Mouse (Mus musculus) intestine, embryonic 14.5 days (tissue): ENCODE data around the gene Inpp5a. TPM values are rescaled to one million over a fixed set of nuclear protein-coding genes. Genes with fewer than 3 reads are reported as not detected.
A peak's percentile ranks its signal among the peaks of the same experiment; 100 is the strongest.

Source experiments
- ATAC-seq: fragments of 200-750 bp; cut with Nextera tagmentation; replicated peaks from 2 replicates; pipeline ENCODE4 v1.8.0; 2017; ENCODE audit warnings: low read depth, moderate number of reproducible peaks, moderate TSS enrichment, moderate library complexity; ENCODE audit not compliant: low FRiP score, low TSS enrichment
- DNase-seq: peaks from one replicate; pipeline ENCODE4 v3.0.0-alpha.2; 2018; ENCODE audit warnings: low spot score
- H3K27ac ChIP-seq: fragments of 300-500 bp; sonication (generic); 2 replicates; pipeline ENCODE4 v1.5.1; 2014; ENCODE audit warnings: low read depth, mild to moderate bottlenecking, control low read depth
- H3K27me3 ChIP-seq: fragments of 300-500 bp; sonication (generic); replicated peaks from 2 replicates; pipeline ENCODE4 v1.6.1; 2014; ENCODE audit warnings: low read length, control low read depth; ENCODE audit not compliant: control insufficient read depth, insufficient read depth
- H3K36me3 ChIP-seq: fragments of 300-500 bp; sonication (generic); 2 replicates; pipeline ENCODE4 v1.6.1; 2014; ENCODE audit warnings: low read length, control low read depth; ENCODE audit not compliant: control insufficient read depth, insufficient read depth
- H3K4me1 ChIP-seq: fragments of 300-500 bp; sonication (generic); replicated peaks from 2 replicates; pipeline ENCODE4 v1.6.1; 2014; ENCODE audit warnings: low read length, control low read depth, mixed read lengths; ENCODE audit not compliant: control insufficient read depth, insufficient read depth
- H3K4me2 ChIP-seq: fragments of 300-500 bp; sonication (generic); 2 replicates; pipeline ENCODE4 v1.6.1; 2014; ENCODE audit warnings: low read length
- H3K4me3 ChIP-seq: fragments of 300-500 bp; sonication (generic); 2 replicates; pipeline ENCODE4 v1.5.1; 2014; ENCODE audit warnings: low read depth, low read length, control low read depth, mixed read lengths
- H3K9ac ChIP-seq: fragments of 300-500 bp; sonication (generic); 2 replicates; pipeline ENCODE4 v1.6.1; 2014; ENCODE audit warnings: mild to moderate bottlenecking, low read length
- H3K9me3 ChIP-seq: fragments of 300-500 bp; sonication (generic); 2 replicates; pipeline ENCODE4 v1.6.1; 2016; ENCODE audit warnings: low read length, control low read depth; ENCODE audit not compliant: control insufficient read depth
- WGBS: fragments of 180-500 bp; shearing (Covaris S2); extraction: QIAGEN DNeasy Blood & Tissue Kit; methylation state at CpG from one replicate; pipeline ENCODE4 v1.1.7; 2014; 5-methylcytosine and 5-hydroxymethylcytosine counted together
- polyA plus RNA-seq: library from polyadenylated mRNA; unstranded; fragments of >200 nt; fragmentation: Nextera tagmentation; extraction: Ambion mirVana; gene quantifications from 2 replicates; pipeline ENCODE4 v1.2.1, GENCODE M21; 2014

The Inpp5a gene
- polyA plus RNA-seq, 1 experiment from 2014 or later, result 49.8 TPM

DNA sequence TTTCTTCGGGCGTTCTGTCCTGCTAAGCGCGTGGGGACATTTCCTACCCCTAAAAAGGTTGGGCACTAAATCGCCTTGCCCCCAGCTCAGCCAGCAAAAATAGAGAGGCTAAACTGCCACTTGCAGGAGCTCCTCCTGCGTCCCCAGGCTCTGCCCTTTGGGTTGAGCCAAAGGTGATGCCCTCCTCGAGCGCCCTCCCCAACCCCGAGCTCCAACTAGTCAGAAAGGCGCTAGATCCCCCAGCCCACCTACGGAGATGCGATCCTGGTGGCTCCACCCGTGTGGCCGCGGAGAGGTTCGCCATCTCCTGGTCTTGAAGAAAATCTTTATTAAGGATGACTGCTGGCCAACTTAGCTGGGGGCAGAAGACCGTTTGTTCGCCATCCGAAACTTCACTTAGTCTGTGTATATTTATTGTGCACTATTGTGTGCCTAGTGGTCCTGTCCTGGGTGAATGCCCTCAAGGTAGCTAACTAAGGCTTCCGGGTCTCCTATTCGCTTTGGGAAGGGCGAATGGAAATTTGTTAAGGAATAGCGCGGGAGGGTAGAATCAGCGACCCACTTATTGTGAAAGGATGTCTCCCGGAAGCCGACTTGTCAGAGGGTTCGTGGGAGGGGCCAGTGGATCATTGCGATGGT is 196.4 kb downstream of the Inpp5a start:
- no peak overlapping the region for H3K4me2 ChIP-seq
- DNase-seq, result no peak

GRCm38 (mm10) chr7:139587919-139588318 is 199.0 kb downstream of the Inpp5a start:
- Histone ChIP-seq H3K4me1 (no peaks in the 10 kb centered on the region), H3K27ac (no peak overlapping the region), H3K36me3 (no peaks in the 10 kb centered on the region), H3K9ac (no peak overlapping the region), H3K4me3 (no peak overlapping the region), H3K9me3 (no peaks in the 10 kb centered on the region), H3K4me2 (no peak overlapping the region), H3K27me3 (peaks cover 62% of the 10 kb centered on the region)
- no peak for ATAC-seq
- no peak for DNase-seq
- 32% methylated on average over 7 of the region's 7 CpGs for WGBS

More for the DNA sequence above, 196.4 kb downstream of the Inpp5a start:
- Histone ChIP-seq H3K27me3 (peaks cover 88% of the 10 kb centered on the region), H3K9ac (no peak overlapping the region), H3K36me3 (no peaks in the 10 kb centered on the region), H3K4me3 (no peak overlapping the region), H3K27ac (no peak overlapping the region), H3K4me1 (peaks cover 15% of the 10 kb centered on the region), H3K9me3 (no peaks in the 10 kb centered on the region)
- no peak for ATAC-seq
- 2% methylated on average over 29 of the region's 29 CpGs for WGBS

GRCm38 (mm10) chr7:139590302-139590701 is 201.4 kb downstream of the Inpp5a start:
- no peak for DNase-seq

GRCm38 (mm10) chr7:139591311-139591710 is 202.4 kb downstream of the Inpp5a start:
- Histone ChIP-seq H3K9ac (no peak overlapping the region), H3K27ac (no peak overlapping the region), H3K4me2 (no peak overlapping the region), H3K9me3 (no peaks in the 10 kb centered on the region), H3K4me3 (no peak overlapping the region), H3K36me3 (no peaks in the 10 kb centered on the region), H3K27me3 (peaks cover 28% of the 10 kb centered on the region), H3K4me1 (no peaks in the 10 kb centered on the region)
- WGBS, result 82% methylated on average over 5 of the region's 5 CpGs
- no peak for ATAC-seq
- DNase-seq, result no peak

More at GRCm38 (mm10) chr7:139590302-139590701, 201.4 kb downstream of the Inpp5a start:
- WGBS, result 35% methylated on average over 3 of the region's 3 CpGs
- Histone ChIP-seq H3K9ac (no peak overlapping the region), H3K27ac (no peak overlapping the region), H3K9me3 (no peaks in the 10 kb centered on the region), H3K4me1 (no peaks in the 10 kb centered on the region), H3K4me2 (no peak overlapping the region), H3K4me3 (no peak overlapping the region), H3K27me3 (peaks cover 38% of the 10 kb centered on the region), H3K36me3 (no peaks in the 10 kb centered on the region)
- ATAC-seq, result no peak; the same call in 1 of the 2 replicates

DNA sequence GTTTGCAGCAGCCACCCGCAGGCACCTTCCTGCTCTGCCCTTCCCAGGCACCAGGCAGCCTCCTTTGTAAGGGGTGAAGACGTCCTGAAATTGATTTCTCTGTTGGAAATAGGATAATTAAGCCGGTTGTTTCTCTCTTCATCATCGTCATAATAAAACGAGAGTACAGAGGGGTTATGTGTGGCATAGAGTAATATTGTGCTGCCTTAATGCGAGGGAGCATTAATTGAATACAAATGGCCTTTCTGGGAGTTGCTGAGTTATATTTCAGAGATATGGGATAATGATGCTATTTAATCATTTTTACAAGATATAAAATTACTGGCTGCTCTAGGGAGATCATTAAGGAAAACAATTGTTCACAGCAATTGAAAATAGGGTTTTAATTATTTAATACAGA is 206.4 kb downstream of the Inpp5a start:
- H3K27ac ChIP-seq, result no peak overlapping the region
- DNase-seq (no peak), ATAC-seq (no peak)
- H3K9me3 ChIP-seq, result no peaks in the 10 kb centered on the region
- no peaks in the 10 kb centered on the region for H3K4me1 ChIP-seq
- H3K9ac ChIP-seq, result no peak overlapping the region
- no peak overlapping the region for H3K4me3 ChIP-seq
- no peak overlapping the region for H3K4me2 ChIP-seq
- WGBS, result 70% methylated on average over 6 of the region's 6 CpGs
- H3K27me3 ChIP-seq, result no peaks in the 10 kb centered on the region
- H3K36me3 ChIP-seq, result no peaks in the 10 kb centered on the region

GRCm38 (mm10) chr7:139595862-139596261 is 207.0 kb downstream of the Inpp5a start:
- H3K36me3 ChIP-seq, result no peaks in the 10 kb centered on the region
- no peak overlapping the region for H3K4me3 ChIP-seq
- no peaks in the 10 kb centered on the region for H3K4me1 ChIP-seq
- no peaks in the 10 kb centered on the region for H3K27me3 ChIP-seq
- 59% methylated on average over 6 of the region's 6 CpGs for WGBS
- no peaks in the 10 kb centered on the region for H3K9me3 ChIP-seq
- ATAC-seq (no peak), DNase-seq (no peak)
- H3K4me2 ChIP-seq, result no peak overlapping the region
- H3K27ac ChIP-seq, result no peak overlapping the region
- no peak overlapping the region for H3K9ac ChIP-seq

GRCm38 (mm10) chr7:139610328-139610727 is 221.4 kb downstream of the Inpp5a start:
- ATAC-seq (no peak), DNase-seq (no peak)
- Histone ChIP-seq H3K9me3 (no peaks in the 10 kb centered on the region), H3K36me3 (no peaks in the 10 kb centered on the region), H3K4me1 (no peaks in the 10 kb centered on the region), H3K4me3 (no peak overlapping the region), H3K9ac (no peak overlapping the region), H3K27me3 (no peaks in the 10 kb centered on the region), H3K27ac (no peak overlapping the region), H3K4me2 (no peak overlapping the region)
- WGBS, result 78% methylated on average over 2 of the region's 2 CpGs

- Histone ChIP-seq H3K4me1 (no peaks in the 10 kb centered on the region), H3K9me3 (no peaks in the 10 kb centered on the region), H3K27me3 (no peaks in the 10 kb centered on the region), H3K27ac (no peak overlapping the region), H3K9ac (no peak overlapping the region), H3K4me3 (no peak overlapping the region), H3K36me3 (no peaks in the 10 kb centered on the region), H3K4me2 (no peak overlapping the region)
- DNase-seq (peak; percentile 86), ATAC-seq (peak; percentile 63)
- 62% methylated on average over 12 of the region's 12 CpGs for WGBS
Observed at GRCm38 (mm10) chr7:139615767-139616766, 227.2 kb downstream of the Inpp5a start.
